Mouse (Mus musculus): ENCODE results near the gene Tfap2e. TPM values are rescaled to one million over a fixed set of nuclear protein-coding genes. Genes with fewer than 3 reads are reported as not detected.
A peak's percentile ranks its signal among the peaks of the same experiment; 100 is the strongest.

Tfap2e gene
- 0.18 TPM in 1 of 2 replicates, not detected in the other for polyA plus RNA-seq (2015; fragmentation: Nextera tagmentation; extraction: Ambion mirVana)

GRCm38 (mm10) chr4:126736001-126736414 lies at the start of gene Tfap2e:
TSS of gene Tfap2e (minus strand) at chr4:126736240.
- Histone ChIP-seq H3K27ac (replicated peaks) (no peak within 1 kb of the TSS), H3K4me2 (peak within 1 kb of the TSS; percentile 48), H3K4me3 (peak within 1 kb of the TSS; percentile 27), H3K27me3 (peaks cover 95% of the 10 kb centered on the region), H3K9me3 (no peaks in the 10 kb centered on the region), H3K36me3 (no peaks in the 10 kb centered on the region), H3K9ac (no peak within 1 kb of the TSS), H3K4me1 (replicated peaks) (peaks cover 29% of the 10 kb centered on the region)
- ATAC-seq (ENCODE audit: low read depth) = peak; percentile 68
- WGBS = under 1% methylated on average over 32 of the region's 32 CpGs

DNA sequence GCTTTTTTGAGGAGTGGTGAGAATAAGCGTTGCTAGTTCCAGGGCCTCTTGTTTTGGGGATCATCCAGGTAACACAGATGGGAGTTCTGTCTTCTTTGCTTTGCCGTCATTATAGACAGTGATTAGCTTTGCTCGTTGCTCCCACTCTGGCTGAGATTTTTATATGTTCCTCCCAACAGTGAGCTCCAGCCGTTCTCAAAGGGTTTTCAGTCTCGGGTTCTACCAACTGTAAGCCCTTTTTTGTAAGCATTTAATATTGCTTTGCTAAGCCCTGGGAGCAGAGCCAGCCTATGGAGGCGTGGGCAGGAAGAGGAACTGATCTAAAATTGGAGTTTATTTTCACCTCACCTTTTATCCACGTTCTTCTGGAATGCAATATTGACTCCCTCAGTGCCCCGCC lies 47.0 kb upstream of the Tfap2e start:
- Histone ChIP-seq H3K27ac (replicated peaks) (no peak overlapping the region), H3K9me3 (no peaks in the 10 kb centered on the region), H3K4me3 (no peak overlapping the region), H3K36me3 (no peaks in the 10 kb centered on the region), H3K9ac (no peak overlapping the region), H3K4me2 (no peak overlapping the region), H3K4me1 (replicated peaks) (peaks cover 37% of the 10 kb centered on the region), H3K27me3 (no peaks in the 10 kb centered on the region)
- no peak for ATAC-seq (ENCODE audit: low read depth)
- 79% methylated on average over 8 of the region's 8 CpGs for WGBS

DNA sequence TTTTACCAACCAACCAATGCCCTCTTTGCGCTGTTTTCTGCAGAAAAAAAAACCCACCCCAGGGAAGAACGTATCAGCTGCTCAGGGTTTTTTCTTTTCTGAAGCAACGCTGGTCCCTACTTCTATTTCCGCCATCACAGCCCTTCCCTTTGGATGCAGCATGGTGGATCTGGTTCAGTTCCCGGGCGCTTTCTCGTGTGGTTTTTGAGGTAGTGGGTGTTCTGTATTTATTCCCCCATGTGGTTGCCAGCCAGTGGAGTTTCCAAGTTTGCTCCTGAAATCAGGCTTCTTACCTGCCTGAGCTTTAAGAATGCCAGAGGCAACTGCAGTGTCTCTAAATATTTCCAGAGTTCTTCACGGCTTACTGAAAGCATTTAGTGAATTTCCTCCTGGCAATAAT lies 46.5 kb upstream of the Tfap2e start:
- H3K27ac ChIP-seq (replicated peaks) = no peak overlapping the region
- WGBS = 89% methylated on average over 8 of the region's 8 CpGs
- no peaks in the 10 kb centered on the region for H3K36me3 ChIP-seq
- H3K27me3 ChIP-seq = no peaks in the 10 kb centered on the region
- H3K9me3 ChIP-seq = no peaks in the 10 kb centered on the region
- ATAC-seq (ENCODE audit: low read depth) = no peak
- peaks cover 40% of the 10 kb centered on the region for H3K4me1 ChIP-seq (replicated peaks)
- no peak overlapping the region for H3K9ac ChIP-seq
- no peak overlapping the region for H3K4me3 ChIP-seq
- H3K4me2 ChIP-seq = no peak overlapping the region

- WGBS = 40% methylated on average over 3 of the region's 3 CpGs
- ATAC-seq (ENCODE audit: low read depth) = no peak
- H3K4me2 ChIP-seq = no peak overlapping the region
Measured at GRCm38 (mm10) chr4:126781871-126782270, 45.8 kb upstream of the Tfap2e start.

DNA sequence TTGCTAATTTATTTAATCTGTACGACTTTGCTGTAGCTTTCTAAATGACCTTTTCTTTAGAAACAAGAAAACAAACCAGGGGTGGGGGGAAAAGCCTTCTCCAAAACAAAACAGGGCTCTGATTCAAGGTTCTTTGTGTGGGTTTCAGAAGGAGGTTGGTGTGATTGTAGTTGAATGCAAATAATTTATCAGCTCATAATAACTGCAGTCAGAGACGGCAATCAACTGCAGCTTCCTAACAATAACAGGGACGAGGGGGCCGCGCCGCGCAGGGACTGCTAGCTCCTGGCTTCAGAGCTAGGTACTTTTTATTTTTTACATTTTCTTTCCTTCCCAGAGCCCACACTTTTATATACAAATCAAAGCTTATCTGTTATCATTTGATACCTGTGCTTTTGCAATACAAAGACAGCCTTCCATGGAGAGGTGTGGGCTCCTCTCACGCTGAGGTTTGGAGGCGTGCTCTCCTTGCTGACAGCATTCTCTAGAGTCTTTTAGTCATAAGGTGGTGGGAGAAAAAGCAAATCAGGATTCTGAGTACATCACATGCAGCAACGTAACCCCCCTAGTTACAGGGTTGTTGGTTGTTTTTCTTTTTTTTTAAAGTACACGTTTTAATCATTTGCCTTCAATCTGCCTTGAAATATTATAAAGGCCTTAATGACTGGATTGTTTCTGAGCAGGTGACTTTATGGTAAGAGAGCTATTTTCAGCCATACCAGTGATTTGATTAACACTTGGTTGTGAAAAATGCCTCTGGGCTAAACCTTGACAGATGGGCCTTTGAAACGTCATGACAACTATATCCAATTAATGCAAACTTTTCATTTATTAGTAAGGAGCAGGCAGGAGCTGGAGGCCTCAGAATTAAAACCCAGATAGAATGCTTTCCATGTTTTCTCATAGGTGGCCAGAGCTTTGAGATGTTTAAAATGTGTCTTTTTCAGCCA lies 44.1 kb upstream of the Tfap2e start:
- ATAC-seq (ENCODE audit: low read depth) = no peak
- H3K27me3 ChIP-seq = no peaks in the 10 kb centered on the region
- H3K9ac ChIP-seq = peak overlapping the region; percentile 50
- peaks cover 47% of the 10 kb centered on the region for H3K4me1 ChIP-seq (replicated peaks)
- WGBS = 18% methylated on average over 12 of the region's 12 CpGs
- peak overlapping the region; percentile 43 for H3K4me2 ChIP-seq
- H3K36me3 ChIP-seq = no peaks in the 10 kb centered on the region
- peak overlapping the region; percentile 8; the same call in 1 of the 2 replicates for H3K4me3 ChIP-seq
- H3K9me3 ChIP-seq = no peaks in the 10 kb centered on the region
- peak overlapping the region; percentile 85 for H3K27ac ChIP-seq (replicated peaks)

More at GRCm38 (mm10) chr4:126781871-126782270, 45.8 kb upstream of the Tfap2e start:
- no peak overlapping the region for H3K4me3 ChIP-seq
- no peaks in the 10 kb centered on the region for H3K9me3 ChIP-seq
- no peaks in the 10 kb centered on the region for H3K27me3 ChIP-seq
- H3K9ac ChIP-seq = no peak overlapping the region
- H3K36me3 ChIP-seq = no peaks in the 10 kb centered on the region
- no peak overlapping the region for H3K27ac ChIP-seq (replicated peaks)
- peaks cover 46% of the 10 kb centered on the region for H3K4me1 ChIP-seq (replicated peaks)

GRCm38 (mm10) chr4:126779148-126779581 lies 43.1 kb upstream of the Tfap2e start:
- Histone ChIP-seq H3K9ac (peak overlapping the region; percentile 50), H3K4me3 (no peak overlapping the region), H3K4me2 (peak overlapping the region; percentile 43), H3K9me3 (no peaks in the 10 kb centered on the region), H3K27me3 (no peaks in the 10 kb centered on the region), H3K4me1 (replicated peaks) (peaks cover 47% of the 10 kb centered on the region), H3K27ac (replicated peaks) (peak overlapping the region; percentile 85), H3K36me3 (no peaks in the 10 kb centered on the region)
- ATAC-seq (ENCODE audit: low read depth) = peak; percentile 50
- 17% methylated on average over 8 of the region's 8 CpGs for WGBS

GRCm38 (mm10) chr4:126775182-126775581 lies 39.1 kb upstream of the Tfap2e start:
- Histone ChIP-seq H3K36me3 (peaks cover 6% of the 10 kb centered on the region), H3K27ac (replicated peaks) (no peak overlapping the region), H3K27me3 (no peaks in the 10 kb centered on the region), H3K9ac (no peak overlapping the region), H3K4me3 (no peak overlapping the region), H3K9me3 (no peaks in the 10 kb centered on the region), H3K4me1 (replicated peaks) (peaks cover 27% of the 10 kb centered on the region), H3K4me2 (no peak overlapping the region)
- ATAC-seq (ENCODE audit: low read depth) = no peak
- 81% methylated on average over 1 of the region's 1 CpGs for WGBS

DNA sequence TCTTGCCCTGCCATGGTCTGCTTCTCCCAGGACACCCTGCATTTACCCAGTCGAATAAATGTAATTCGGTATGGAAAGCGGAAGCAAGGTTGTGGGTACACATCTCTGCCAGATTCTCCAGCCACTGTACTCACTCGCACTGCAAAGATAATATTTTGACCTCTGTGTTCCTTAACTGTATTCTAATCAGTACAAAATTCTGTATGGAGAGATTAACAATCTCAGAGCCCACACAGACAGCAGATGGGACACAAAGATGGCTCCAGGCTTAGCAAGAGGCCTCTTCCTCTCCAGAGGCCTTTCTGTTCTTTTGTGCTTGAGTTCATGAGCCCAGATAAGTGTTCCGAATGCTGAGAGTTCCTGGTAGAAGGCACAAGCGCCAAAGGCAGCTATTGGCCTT lies 37.8 kb upstream of the Tfap2e start:
- Histone ChIP-seq H3K9ac (no peak overlapping the region), H3K9me3 (no peaks in the 10 kb centered on the region), H3K27ac (replicated peaks) (no peak overlapping the region), H3K36me3 (peaks cover 13% of the 10 kb centered on the region), H3K27me3 (no peaks in the 10 kb centered on the region), H3K4me1 (replicated peaks) (peaks cover 14% of the 10 kb centered on the region), H3K4me3 (no peak overlapping the region), H3K4me2 (no peak overlapping the region)
- 89% methylated on average over 6 of the region's 6 CpGs for WGBS
- ATAC-seq (ENCODE audit: low read depth) = no peak

DNA sequence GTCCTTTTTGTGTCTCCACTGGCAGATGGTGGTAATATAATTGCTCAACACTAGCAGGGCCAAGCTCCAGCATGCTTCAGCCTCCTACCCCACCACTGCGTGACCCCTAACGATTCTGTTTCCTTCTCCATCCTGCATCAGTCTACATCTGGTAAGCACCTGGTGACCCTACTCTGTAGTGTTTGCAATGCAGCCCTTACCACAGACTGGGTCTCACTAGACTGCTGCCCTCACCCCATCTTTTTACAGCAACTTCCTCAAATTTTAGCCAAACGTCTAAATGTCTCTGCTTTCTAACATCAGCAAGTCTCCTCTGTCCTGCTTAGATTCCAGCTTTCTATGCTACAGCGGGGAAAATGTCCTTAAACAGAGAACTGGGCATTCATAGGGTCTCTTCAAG lies 34.8 kb upstream of the Tfap2e start:
- no peaks in the 10 kb centered on the region for H3K27me3 ChIP-seq
- no peaks in the 10 kb centered on the region for H3K9me3 ChIP-seq
- no peak overlapping the region for H3K4me2 ChIP-seq
- 85% methylated on average over 4 of the region's 4 CpGs for WGBS
- no peak for ATAC-seq (ENCODE audit: low read depth)
- no peak overlapping the region for H3K9ac ChIP-seq
- no peak overlapping the region for H3K4me3 ChIP-seq
- peaks cover 19% of the 10 kb centered on the region for H3K36me3 ChIP-seq
- no peak overlapping the region for H3K27ac ChIP-seq (replicated peaks)
- H3K4me1 ChIP-seq (replicated peaks) = no peaks in the 10 kb centered on the region

GRCm38 (mm10) chr4:126769800-126770563 lies 33.9 kb upstream of the Tfap2e start:
- Histone ChIP-seq H3K4me1 (replicated peaks) (no peaks in the 10 kb centered on the region), H3K4me2 (no peak overlapping the region), H3K27me3 (no peaks in the 10 kb centered on the region), H3K9me3 (no peaks in the 10 kb centered on the region), H3K27ac (replicated peaks) (no peak overlapping the region), H3K4me3 (no peak overlapping the region), H3K36me3 (peaks cover 19% of the 10 kb centered on the region), H3K9ac (no peak overlapping the region)
- no peak for ATAC-seq (ENCODE audit: low read depth)
- 91% methylated on average over 9 of the region's 9 CpGs for WGBS

DNA sequence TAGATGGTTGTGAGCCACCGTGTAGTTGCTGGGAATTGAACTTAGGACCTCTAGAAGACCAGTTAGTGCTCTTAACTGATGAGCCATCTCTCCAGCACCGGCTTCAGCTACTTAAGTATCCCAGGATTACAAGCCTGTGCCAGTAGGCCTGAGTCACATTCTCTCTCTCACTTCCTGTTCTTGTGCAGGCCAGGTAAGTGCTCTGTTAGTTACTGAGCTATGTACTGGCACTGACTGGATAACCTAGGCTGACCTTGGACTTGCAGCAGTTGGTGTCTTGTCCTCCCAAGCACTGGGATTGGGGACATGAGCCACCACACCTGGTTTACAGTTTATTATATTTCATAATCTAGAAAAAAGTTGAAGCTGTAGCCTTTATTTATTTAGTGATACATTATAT lies 27.4 kb upstream of the Tfap2e start:
- WGBS = 92% methylated on average over 2 of the region's 2 CpGs
- Histone ChIP-seq H3K4me2 (no peak overlapping the region), H3K4me3 (no peak overlapping the region), H3K4me1 (replicated peaks) (no peaks in the 10 kb centered on the region), H3K27ac (replicated peaks) (no peak overlapping the region), H3K27me3 (no peaks in the 10 kb centered on the region), H3K36me3 (peaks cover 40% of the 10 kb centered on the region), H3K9me3 (no peaks in the 10 kb centered on the region), H3K9ac (no peak overlapping the region)
- ATAC-seq (ENCODE audit: low read depth) = no peak

Data from neural tube, embryonic 13.5 days (tissue).